Mouse (Mus musculus) neural tube, embryonic 13.5 days (tissue): ENCODE data around the gene Creb3. TPM values are rescaled to one million over a fixed set of nuclear protein-coding genes. Genes with fewer than 3 reads are reported as not detected.

Experiments
- ATAC-seq: fragments of 200-750 bp; cut with Nextera tagmentation; 2 replicates; pipeline ENCODE4 v1.8.0; 2017; ENCODE audit warnings: low read depth, mild to moderate bottlenecking, moderate TSS enrichment, moderate library complexity
- H3K27ac ChIP-seq: fragments of 300-500 bp; sonication (generic); replicated peaks from 2 replicates; pipeline ENCODE4 v1.5.1; 2015; ENCODE audit warnings: moderate library complexity, mild to moderate bottlenecking, inconsistent platforms
- H3K27me3 ChIP-seq: fragments of 300-500 bp; sonication (generic); 2 replicates; pipeline ENCODE4 v1.6.1; 2015; ENCODE audit warnings: mild to moderate bottlenecking, inconsistent platforms
- H3K36me3 ChIP-seq: fragments of 300-500 bp; sonication (generic); 2 replicates; pipeline ENCODE4 v1.6.1; 2015; ENCODE audit warnings: mild to moderate bottlenecking, inconsistent platforms
- H3K4me1 ChIP-seq: fragments of 300-500 bp; sonication (generic); replicated peaks from 2 replicates; pipeline ENCODE4 v1.6.1; 2015; ENCODE audit warnings: inconsistent platforms
- H3K4me2 ChIP-seq: fragments of 300-500 bp; sonication (generic); 2 replicates; pipeline ENCODE4 v1.6.1; 2015; ENCODE audit warnings: inconsistent platforms, mild to moderate bottlenecking, moderate library complexity
- H3K4me3 ChIP-seq: fragments of 300-500 bp; sonication (generic); 2 replicates; pipeline ENCODE4 v1.5.1; 2015; ENCODE audit warnings: mild to moderate bottlenecking, inconsistent platforms
- H3K9ac ChIP-seq: fragments of 300-500 bp; sonication (generic); 2 replicates; pipeline ENCODE4 v1.6.1; 2015; ENCODE audit warnings: moderate library complexity, mild to moderate bottlenecking, inconsistent platforms
- H3K9me3 ChIP-seq: fragments of 300-500 bp; sonication (generic); 2 replicates; pipeline ENCODE4 v1.6.1; 2016; ENCODE audit warnings: inconsistent platforms
- WGBS: fragments of 180-500 bp; shearing (Covaris S2); methylation state at CpG from one replicate; pipeline ENCODE4 v1.1.7; 2015; 5-methylcytosine and 5-hydroxymethylcytosine counted together
- polyA plus RNA-seq: library from polyadenylated mRNA; unstranded; fragments of >200 nt; fragmentation: Nextera tagmentation; extraction: Ambion mirVana; gene quantifications from 2 replicates; pipeline ENCODE4 v1.2.1, GENCODE M21; 2015

Gene Creb3
- polyA plus RNA-seq, 1 experiment from 2014 or later = 88.9 TPM

GRCm38 (mm10) chr4:43575356-43575755 lies 13.2 kb downstream of the Creb3 start:
- H3K4me1 ChIP-seq = peaks cover 53% of the 10 kb centered on the region
- no peaks in the 10 kb centered on the region for H3K27me3 ChIP-seq
- peak overlapping the region; percentile 94 for H3K4me2 ChIP-seq
- H3K36me3 ChIP-seq = peaks cover 41% of the 10 kb centered on the region
- H3K9me3 ChIP-seq = no peaks in the 10 kb centered on the region
- H3K9ac ChIP-seq = peak overlapping the region; percentile 53
- WGBS = 61% methylated on average over 2 of the region's 2 CpGs
- H3K4me3 ChIP-seq = peak overlapping the region; percentile 16
- ATAC-seq = no peak
- H3K27ac ChIP-seq = no peak overlapping the region

- Histone ChIP-seq H3K9me3 (no peaks in the 10 kb centered on the region), H3K36me3 (peaks cover 41% of the 10 kb centered on the region), H3K4me3 (peak overlapping the region; percentile 91), H3K27ac (no peak overlapping the region), H3K4me2 (peak overlapping the region; percentile 94), H3K27me3 (no peaks in the 10 kb centered on the region), H3K9ac (peak overlapping the region; percentile 91), H3K4me1 (peaks cover 53% of the 10 kb centered on the region)
- ATAC-seq = no peak
- WGBS = 50% methylated on average over 8 of the region's 8 CpGs
These were observed 15.2 kb downstream of the Creb3 start for GRCm38 (mm10) chr4:43577237-43577881.

- WGBS = under 1% methylated on average over 75 of the region's 76 CpGs
- H3K4me2 ChIP-seq = peak within 1 kb of the TSS; percentile 94
- peak; percentile 89 for ATAC-seq
- H3K4me1 ChIP-seq = peaks cover 53% of the 10 kb centered on the region
- H3K27me3 ChIP-seq = no peaks in the 10 kb centered on the region
- H3K9ac ChIP-seq = peak within 1 kb of the TSS; percentile 91
- H3K4me3 ChIP-seq = peak within 1 kb of the TSS; percentile 91
- H3K27ac ChIP-seq = peak within 1 kb of the TSS; percentile 84
- no peaks in the 10 kb centered on the region for H3K9me3 ChIP-seq
- peaks cover 41% of the 10 kb centered on the region for H3K36me3 ChIP-seq
These were observed 16.5 kb downstream of the Creb3 start, which contains the start of the genes Rgp1 and Gba2 for GRCm38 (mm10) chr4:43578376-43579204. TSS of gene Rgp1 (plus strand) at chr4:43578715. TSS of gene Gba2 (minus strand) at chr4:43578873.

- H3K27me3 ChIP-seq = no peaks in the 10 kb centered on the region
- peak overlapping the region; percentile 84 for H3K27ac ChIP-seq
- 5% methylated on average over 10 of the region's 10 CpGs for WGBS
- ATAC-seq = no peak
- H3K4me3 ChIP-seq = peak overlapping the region; percentile 91
- peak overlapping the region; percentile 91 for H3K9ac ChIP-seq
- H3K36me3 ChIP-seq = peaks cover 41% of the 10 kb centered on the region
- no peaks in the 10 kb centered on the region for H3K9me3 ChIP-seq
- H3K4me1 ChIP-seq = peaks cover 51% of the 10 kb centered on the region
- H3K4me2 ChIP-seq = peak overlapping the region; percentile 94
These were observed 17.1 kb downstream of the Creb3 start for GRCm38 (mm10) chr4:43579256-43579655.

- Histone ChIP-seq H3K27me3 (no peaks in the 10 kb centered on the region), H3K36me3 (peaks cover 45% of the 10 kb centered on the region), H3K4me2 (peak overlapping the region; percentile 94), H3K9ac (peak overlapping the region; percentile 91), H3K27ac (no peak overlapping the region), H3K4me1 (peaks cover 47% of the 10 kb centered on the region), H3K9me3 (no peaks in the 10 kb centered on the region), H3K4me3 (peak overlapping the region; percentile 91)
- WGBS = 83% methylated on average over 6 of the region's 6 CpGs
- no peak for ATAC-seq
These were observed 17.6 kb downstream of the Creb3 start for GRCm38 (mm10) chr4:43579731-43580130.

- Histone ChIP-seq H3K4me2 (no peak overlapping the region), H3K27ac (no peak overlapping the region), H3K4me3 (no peak overlapping the region), H3K4me1 (peaks cover 37% of the 10 kb centered on the region), H3K27me3 (no peaks in the 10 kb centered on the region), H3K9ac (no peak overlapping the region), H3K9me3 (no peaks in the 10 kb centered on the region), H3K36me3 (peaks cover 47% of the 10 kb centered on the region)
- WGBS = 92% methylated on average over 5 of the region's 5 CpGs
- no peak for ATAC-seq
These were observed 18.6 kb downstream of the Creb3 start for GRCm38 (mm10) chr4:43580721-43581120.

- 93% methylated on average over 12 of the region's 12 CpGs for WGBS
- Histone ChIP-seq H3K36me3 (peaks cover 47% of the 10 kb centered on the region), H3K27ac (no peak overlapping the region), H3K9me3 (no peaks in the 10 kb centered on the region), H3K9ac (no peak overlapping the region), H3K27me3 (no peaks in the 10 kb centered on the region), H3K4me2 (no peak overlapping the region), H3K4me3 (no peak overlapping the region), H3K4me1 (peaks cover 30% of the 10 kb centered on the region)
- no peak for ATAC-seq
These were observed 19.2 kb downstream of the Creb3 start for GRCm38 (mm10) chr4:43581381-43581780.

GRCm38 (mm10) chr4:43582241-43582640 lies 20.1 kb downstream of the Creb3 start:
- Histone ChIP-seq H3K4me3 (no peak overlapping the region), H3K27ac (no peak overlapping the region), H3K9me3 (no peaks in the 10 kb centered on the region), H3K36me3 (peaks cover 47% of the 10 kb centered on the region), H3K4me2 (no peak overlapping the region), H3K27me3 (no peaks in the 10 kb centered on the region), H3K9ac (no peak overlapping the region), H3K4me1 (peaks cover 21% of the 10 kb centered on the region)
- 88% methylated on average over 5 of the region's 5 CpGs for WGBS
- no peak for ATAC-seq

- Histone ChIP-seq H3K4me3 (no peak overlapping the region), H3K4me2 (no peak overlapping the region), H3K27ac (no peak overlapping the region), H3K27me3 (no peaks in the 10 kb centered on the region), H3K4me1 (peaks cover 12% of the 10 kb centered on the region), H3K9me3 (no peaks in the 10 kb centered on the region), H3K36me3 (peaks cover 47% of the 10 kb centered on the region), H3K9ac (no peak overlapping the region)
- 82% methylated on average over 7 of the region's 7 CpGs for WGBS
- no peak for ATAC-seq
These were observed 21.3 kb downstream of the Creb3 start for GRCm38 (mm10) chr4:43583421-43583820.

GRCm38 (mm10) chr4:43584444-43585416 lies 22.6 kb downstream of the Creb3 start, which contains the start of gene Msmp:
TSS of gene Msmp (minus strand) at chr4:43584494.
- no peaks in the 10 kb centered on the region for H3K9me3 ChIP-seq

GRCm38 (mm10) chr4:43585682-43586081 lies 23.6 kb downstream of the Creb3 start:
- WGBS = 56% methylated on average over 10 of the region's 10 CpGs
- H3K9me3 ChIP-seq = no peaks in the 10 kb centered on the region
- no peak for ATAC-seq
- no peak overlapping the region for H3K4me3 ChIP-seq
- H3K9ac ChIP-seq = no peak overlapping the region
- no peaks in the 10 kb centered on the region for H3K4me1 ChIP-seq
- H3K4me2 ChIP-seq = no peak overlapping the region
- H3K27me3 ChIP-seq = no peaks in the 10 kb centered on the region
- peaks cover 42% of the 10 kb centered on the region for H3K36me3 ChIP-seq
- no peak overlapping the region for H3K27ac ChIP-seq

More at GRCm38 (mm10) chr4:43584444-43585416, 22.6 kb downstream of the Creb3 start, which contains the start of gene Msmp:
- Histone ChIP-seq H3K4me3 (no peak within 1 kb of the TSS), H3K27ac (no peak within 1 kb of the TSS), H3K4me1 (peaks cover 6% of the 10 kb centered on the region), H3K4me2 (no peak within 1 kb of the TSS), H3K27me3 (no peaks in the 10 kb centered on the region), H3K9ac (0 out of 2 replicates have a peak within 1 kb of the TSS, but pooled peaks have one; percentile 17), H3K36me3 (peaks cover 47% of the 10 kb centered on the region)
- ATAC-seq = no peak
- 76% methylated on average over 12 of the region's 12 CpGs for WGBS
